Mouse (Mus musculus): ENCODE results near the gene Fam129c.
A peak's percentile ranks its signal among the peaks of the same experiment; 100 is the strongest.

Gene Fam129c

GRCm38 (mm10) chr8:71597451-71597850 is at the start of gene Fam129c:
Gene Fam129c (plus strand): TSS chr8:71597648.
- DNase-seq: no peak

- no peak for DNase-seq
These were observed 46.7 kb upstream of the Fam129c start for GRCm38 (mm10) chr8:71550754-71551153.

- no peak for DNase-seq
These were observed 44.7 kb upstream of the Fam129c start for GRCm38 (mm10) chr8:71552770-71553169.

GRCm38 (mm10) chr8:71554001-71554400 is 43.4 kb upstream of the Fam129c start:
- DNase-seq: no peak

- DNase-seq: no peak
These were observed 42.8 kb upstream of the Fam129c start for GRCm38 (mm10) chr8:71554644-71555043.

- no peak for DNase-seq
These were observed 39.1 kb upstream of the Fam129c start, which contains the start of gene Tmem221 for GRCm38 (mm10) chr8:71558071-71558957. Gene Tmem221 (minus strand): TSS chr8:71558871.

- peak; percentile 90 for DNase-seq
These were observed 38.3 kb upstream of the Fam129c start for GRCm38 (mm10) chr8:71558958-71559690.

- no peak for DNase-seq
These were observed 37.4 kb upstream of the Fam129c start for GRCm38 (mm10) chr8:71560071-71560470.

GRCm38 (mm10) chr8:71560765-71561164 is 36.7 kb upstream of the Fam129c start:
- DNase-seq: no peak

GRCm38 (mm10) chr8:71561401-71561800 is 36.0 kb upstream of the Fam129c start:
- DNase-seq: peak; percentile 70

- peak; percentile 79 for DNase-seq
These were observed 34.7 kb upstream of the Fam129c start for GRCm38 (mm10) chr8:71562751-71563150.

- DNase-seq: no peak
These were observed 33.5 kb upstream of the Fam129c start for GRCm38 (mm10) chr8:71563992-71564391.

- DNase-seq: no peak
These were observed 30.9 kb upstream of the Fam129c start, which contains the start of gene Nxnl1 for GRCm38 (mm10) chr8:71566501-71566900. Gene Nxnl1 (minus strand): TSS chr8:71566601.

GRCm38 (mm10) chr8:71567587-71567986 is 29.9 kb upstream of the Fam129c start:
- DNase-seq: no peak

- peak; percentile 92 for DNase-seq
These were observed 29.0 kb upstream of the Fam129c start, which contains the start of gene Slc27a1 for GRCm38 (mm10) chr8:71568387-71568937. Gene Slc27a1 (plus strand): TSS chr8:71568882.

- no peak for DNase-seq
These were observed 28.5 kb upstream of the Fam129c start for GRCm38 (mm10) chr8:71568941-71569340.

- DNase-seq: peak; percentile 99
These were observed 27.8 kb upstream of the Fam129c start for GRCm38 (mm10) chr8:71569366-71570290.

GRCm38 (mm10) chr8:71570291-71570954 is 27.0 kb upstream of the Fam129c start:
- peak; percentile 99 for DNase-seq

GRCm38 (mm10) chr8:71572077-71572476 is 25.4 kb upstream of the Fam129c start:
- peak; percentile 40 for DNase-seq

GRCm38 (mm10) chr8:71572847-71573633 is 24.4 kb upstream of the Fam129c start:
- peak; percentile 74 for DNase-seq

GRCm38 (mm10) chr8:71574426-71574825 is 23.0 kb upstream of the Fam129c start:
- DNase-seq: no peak
